Mouse (Mus musculus): ENCODE results near the gene Panx3. TPM values are rescaled to one million over a fixed set of nuclear protein-coding genes. Genes with fewer than 3 reads are reported as not detected.

Panx3 gene
- polyA plus RNA-seq, 1 experiment from 2014 or later: not detected

GRCm38 (mm10) chr9:37666045-37666444, 3.0 kb downstream of the Panx3 start:
- WGBS: 63% methylated on average over 7 of the region's 7 CpGs
- no peak; the same call in 1 of the 2 replicates for ATAC-seq (replicated peaks; ENCODE audit: low FRiP score)
- H3K36me3 ChIP-seq (ENCODE audit: control insufficient read depth, insufficient read depth, low read length): no peaks in the 10 kb centered on the region
- H3K27ac ChIP-seq (ENCODE audit: low read depth, low read length): no peak overlapping the region
- H3K27me3 ChIP-seq (replicated peaks; ENCODE audit: control insufficient read depth, insufficient read depth, low read length): no peaks in the 10 kb centered on the region
- H3K9me3 ChIP-seq (ENCODE audit: control insufficient read depth, low read length): no peaks in the 10 kb centered on the region
- no peak overlapping the region for H3K4me3 ChIP-seq (ENCODE audit: low read depth, low read length)
- no peak overlapping the region for H3K4me2 ChIP-seq
- no peaks in the 10 kb centered on the region for H3K4me1 ChIP-seq (replicated peaks; ENCODE audit: control insufficient read depth, insufficient read depth, low read length)
- no peak overlapping the region for H3K9ac ChIP-seq (ENCODE audit: low read depth, low read length)
- DNase-seq (ENCODE audit: low spot score): no peak

- no peak overlapping the region for H3K9ac ChIP-seq (ENCODE audit: low read depth, low read length)
- H3K4me1 ChIP-seq (replicated peaks; ENCODE audit: control insufficient read depth, insufficient read depth, low read length): no peaks in the 10 kb centered on the region
- no peaks in the 10 kb centered on the region for H3K27me3 ChIP-seq (replicated peaks; ENCODE audit: control insufficient read depth, insufficient read depth, low read length)
- WGBS: 57% methylated on average over 2 of the region's 2 CpGs
- H3K4me3 ChIP-seq (ENCODE audit: low read depth, low read length): no peak overlapping the region
- no peak for DNase-seq (ENCODE audit: low spot score)
- no peaks in the 10 kb centered on the region for H3K36me3 ChIP-seq (ENCODE audit: control insufficient read depth, insufficient read depth, low read length)
- H3K4me2 ChIP-seq: no peak overlapping the region
- ATAC-seq (replicated peaks; ENCODE audit: low FRiP score): no peak
- no peaks in the 10 kb centered on the region for H3K9me3 ChIP-seq (ENCODE audit: control insufficient read depth, low read length)
- no peak overlapping the region for H3K27ac ChIP-seq (ENCODE audit: low read depth, low read length)
Measured at GRCm38 (mm10) chr9:37664604-37665003, 4.4 kb downstream of the Panx3 start.

GRCm38 (mm10) chr9:37663210-37663609, 5.8 kb downstream of the Panx3 start:
- H3K27ac ChIP-seq (ENCODE audit: low read depth, low read length): no peak overlapping the region
- no peaks in the 10 kb centered on the region for H3K9me3 ChIP-seq (ENCODE audit: control insufficient read depth, low read length)
- H3K27me3 ChIP-seq (replicated peaks; ENCODE audit: control insufficient read depth, insufficient read depth, low read length): no peaks in the 10 kb centered on the region
- no peak overlapping the region for H3K4me3 ChIP-seq (ENCODE audit: low read depth, low read length)
- ATAC-seq (replicated peaks; ENCODE audit: low FRiP score) (no peak), DNase-seq (ENCODE audit: low spot score) (no peak)
- no peaks in the 10 kb centered on the region for H3K36me3 ChIP-seq (ENCODE audit: control insufficient read depth, insufficient read depth, low read length)
- WGBS: 80% methylated on average over 1 of the region's 1 CpGs
- H3K4me2 ChIP-seq: no peak overlapping the region
- no peak overlapping the region for H3K9ac ChIP-seq (ENCODE audit: low read depth, low read length)
- H3K4me1 ChIP-seq (replicated peaks; ENCODE audit: control insufficient read depth, insufficient read depth, low read length): no peaks in the 10 kb centered on the region

GRCm38 (mm10) chr9:37659413-37659812, 9.6 kb downstream of the Panx3 start:
- ATAC-seq (replicated peaks; ENCODE audit: low FRiP score) (no peak), DNase-seq (ENCODE audit: low spot score) (no peak)
- H3K4me2 ChIP-seq: no peak overlapping the region
- no peaks in the 10 kb centered on the region for H3K27me3 ChIP-seq (replicated peaks; ENCODE audit: control insufficient read depth, insufficient read depth, low read length)
- H3K9ac ChIP-seq (ENCODE audit: low read depth, low read length): no peak overlapping the region
- H3K36me3 ChIP-seq (ENCODE audit: control insufficient read depth, insufficient read depth, low read length): no peaks in the 10 kb centered on the region
- no peak overlapping the region for H3K4me3 ChIP-seq (ENCODE audit: low read depth, low read length)
- H3K4me1 ChIP-seq (replicated peaks; ENCODE audit: control insufficient read depth, insufficient read depth, low read length): 0 out of 2 replicates have a peak, but pooled peaks cover 6% of the 10 kb centered on the region
- H3K9me3 ChIP-seq (ENCODE audit: control insufficient read depth, low read length): no peaks in the 10 kb centered on the region
- 73% methylated on average over 6 of the region's 6 CpGs for WGBS
- no peak overlapping the region for H3K27ac ChIP-seq (ENCODE audit: low read depth, low read length)

GRCm38 (mm10) chr9:37656931-37657481, 12.0 kb downstream of the Panx3 start, which contains the start of gene Tbrg1:
Gene Tbrg1 (minus strand): TSS chr9:37657312.
- H3K27me3 ChIP-seq (replicated peaks; ENCODE audit: control insufficient read depth, insufficient read depth, low read length): no peaks in the 10 kb centered on the region
- DNase-seq (ENCODE audit: low spot score) (peak; percentile 89), ATAC-seq (replicated peaks; ENCODE audit: low FRiP score) (peak; percentile 86)
- H3K9ac ChIP-seq (ENCODE audit: low read depth, low read length): peak within 1 kb of the TSS; percentile 84
- WGBS: under 1% methylated on average over 36 of the region's 36 CpGs
- H3K9me3 ChIP-seq (ENCODE audit: control insufficient read depth, low read length): no peaks in the 10 kb centered on the region
- H3K36me3 ChIP-seq (ENCODE audit: control insufficient read depth, insufficient read depth, low read length): peaks cover 16% of the 10 kb centered on the region
- peak within 1 kb of the TSS; percentile 73 for H3K4me2 ChIP-seq
- H3K4me1 ChIP-seq (replicated peaks; ENCODE audit: control insufficient read depth, insufficient read depth, low read length): 0 out of 2 replicates have a peak, but pooled peaks cover 6% of the 10 kb centered on the region
- peak within 1 kb of the TSS; percentile 85 for H3K4me3 ChIP-seq (ENCODE audit: low read depth, low read length)
- H3K27ac ChIP-seq (ENCODE audit: low read depth, low read length): peak within 1 kb of the TSS; percentile 67

- peak overlapping the region; percentile 73 for H3K4me2 ChIP-seq
- no peaks in the 10 kb centered on the region for H3K27me3 ChIP-seq (replicated peaks; ENCODE audit: control insufficient read depth, insufficient read depth, low read length)
- peak; percentile 44; the same call in 1 of the 2 replicates for ATAC-seq (replicated peaks; ENCODE audit: low FRiP score)
- peaks cover 19% of the 10 kb centered on the region for H3K36me3 ChIP-seq (ENCODE audit: control insufficient read depth, insufficient read depth, low read length)
- H3K9me3 ChIP-seq (ENCODE audit: control insufficient read depth, low read length): no peaks in the 10 kb centered on the region
- H3K9ac ChIP-seq (ENCODE audit: low read depth, low read length): peak overlapping the region; percentile 84
- peak overlapping the region; percentile 67 for H3K27ac ChIP-seq (ENCODE audit: low read depth, low read length)
- 1% methylated on average over 10 of the region's 10 CpGs for WGBS
- 0 out of 2 replicates have a peak, but pooled peaks cover 6% of the 10 kb centered on the region for H3K4me1 ChIP-seq (replicated peaks; ENCODE audit: control insufficient read depth, insufficient read depth, low read length)
- peak overlapping the region; percentile 85 for H3K4me3 ChIP-seq (ENCODE audit: low read depth, low read length)
- DNase-seq (ENCODE audit: low spot score): peak; percentile 40
Measured at GRCm38 (mm10) chr9:37656439-37656881, 12.6 kb downstream of the Panx3 start.

GRCm38 (mm10) chr9:37655961-37656360, 13.1 kb downstream of the Panx3 start:
- 0 out of 2 replicates have a peak, but pooled peaks have one; percentile 4 for ATAC-seq (replicated peaks; ENCODE audit: low FRiP score)
- peak overlapping the region; percentile 85 for H3K4me3 ChIP-seq (ENCODE audit: low read depth, low read length)
- 0 out of 2 replicates have a peak, but pooled peaks cover 6% of the 10 kb centered on the region for H3K4me1 ChIP-seq (replicated peaks; ENCODE audit: control insufficient read depth, insufficient read depth, low read length)
- peaks cover 23% of the 10 kb centered on the region for H3K36me3 ChIP-seq (ENCODE audit: control insufficient read depth, insufficient read depth, low read length)
- WGBS: 47% methylated on average over 8 of the region's 8 CpGs
- H3K4me2 ChIP-seq: peak overlapping the region; percentile 73
- no peaks in the 10 kb centered on the region for H3K27me3 ChIP-seq (replicated peaks; ENCODE audit: control insufficient read depth, insufficient read depth, low read length)
- H3K27ac ChIP-seq (ENCODE audit: low read depth, low read length): no peak overlapping the region
- H3K9ac ChIP-seq (ENCODE audit: low read depth, low read length): peak overlapping the region; percentile 84; the same call in 1 of the 2 replicates
- no peak for DNase-seq (ENCODE audit: low spot score)
- no peaks in the 10 kb centered on the region for H3K9me3 ChIP-seq (ENCODE audit: control insufficient read depth, low read length)

GRCm38 (mm10) chr9:37653836-37654235, 15.2 kb downstream of the Panx3 start:
- Histone ChIP-seq H3K27ac (ENCODE audit: low read depth, low read length) (no peak overlapping the region), H3K36me3 (ENCODE audit: control insufficient read depth, insufficient read depth, low read length) (peaks cover 39% of the 10 kb centered on the region), H3K9me3 (ENCODE audit: control insufficient read depth, low read length) (no peaks in the 10 kb centered on the region), H3K4me1 (replicated peaks; ENCODE audit: control insufficient read depth, insufficient read depth, low read length) (0 out of 2 replicates have a peak, but pooled peaks cover 6% of the 10 kb centered on the region), H3K4me2 (no peak overlapping the region), H3K4me3 (ENCODE audit: low read depth, low read length) (no peak overlapping the region), H3K9ac (ENCODE audit: low read depth, low read length) (no peak overlapping the region), H3K27me3 (replicated peaks; ENCODE audit: control insufficient read depth, insufficient read depth, low read length) (no peaks in the 10 kb centered on the region)
- DNase-seq (ENCODE audit: low spot score): no peak
- no peak for ATAC-seq (replicated peaks; ENCODE audit: low FRiP score)
- 69% methylated on average over 5 of the region's 5 CpGs for WGBS

GRCm38 (mm10) chr9:37650639-37651038, 18.4 kb downstream of the Panx3 start:
- no peaks in the 10 kb centered on the region for H3K27me3 ChIP-seq (replicated peaks; ENCODE audit: control insufficient read depth, insufficient read depth, low read length)
- 0 out of 2 replicates have a peak, but pooled peaks cover 4% of the 10 kb centered on the region for H3K4me1 ChIP-seq (replicated peaks; ENCODE audit: control insufficient read depth, insufficient read depth, low read length)
- no peak overlapping the region for H3K27ac ChIP-seq (ENCODE audit: low read depth, low read length)
- no peak overlapping the region for H3K9ac ChIP-seq (ENCODE audit: low read depth, low read length)
- ATAC-seq (replicated peaks; ENCODE audit: low FRiP score) (no peak), DNase-seq (ENCODE audit: low spot score) (no peak)
- no peaks in the 10 kb centered on the region for H3K9me3 ChIP-seq (ENCODE audit: control insufficient read depth, low read length)
- H3K4me2 ChIP-seq: no peak overlapping the region
- peaks cover 43% of the 10 kb centered on the region for H3K36me3 ChIP-seq (ENCODE audit: control insufficient read depth, insufficient read depth, low read length)
- no peak overlapping the region for H3K4me3 ChIP-seq (ENCODE audit: low read depth, low read length)
- WGBS: 93% methylated on average over 5 of the region's 5 CpGs
